Mouse (Mus musculus) CH12.LX (cell line): ENCODE results near the gene Igsf21.

ENCODE experiments used
- CHD2 ChIP-seq: IDR thresholded peaks from 2 replicates; pipeline ENCODE4 v1.6.1; 2011; ENCODE audit warnings: low read length, improper control_type of control experiment
- CTCF ChIP-seq, 2 experiments: IDR thresholded peaks in 1 of 2; conservative IDR thresholded peaks in 1 of 2; 2 replicates each; pipeline ENCODE4 v1.5.1; 2011 to 2012; ENCODE audit warnings: low read depth in 2 of 2, low read length in 2 of 2, improper control_type of control experiment in 1 of 2, inconsistent platforms in 1 of 2, mild to moderate bottlenecking in 1 of 2, moderate library complexity in 1 of 2
- E2F4 ChIP-seq: IDR thresholded peaks from 2 replicates; pipeline ENCODE4 v1.6.1; 2011; ENCODE audit warnings: low read depth, low read length, improper control_type of control experiment; ENCODE audit not compliant: insufficient replicate concordance
- EP300 ChIP-seq: IDR thresholded peaks from 2 replicates; pipeline ENCODE4 v1.6.1; 2011; ENCODE audit warnings: low read length, improper control_type of control experiment
- MEF2A ChIP-seq: IDR thresholded peaks from 2 replicates; pipeline ENCODE4 v1.6.1; 2014; ENCODE audit warnings: low read depth, mild to moderate bottlenecking, inconsistent platforms, low read length, improper control_type of control experiment, borderline replicate concordance
- MYC ChIP-seq: IDR thresholded peaks from 2 replicates; pipeline ENCODE4 v1.6.1; 2011; ENCODE audit warnings: low read depth, mild to moderate bottlenecking, improper control_type of control experiment, low read length
- POLR2A ChIP-seq: IDR thresholded peaks from 2 replicates; pipeline ENCODE4 v1.6.1; 2011; ENCODE audit warnings: low read depth, mild to moderate bottlenecking, improper control_type of control experiment, low read length
- SIN3A ChIP-seq: IDR thresholded peaks from 2 replicates; pipeline ENCODE4 v1.6.1; 2012; ENCODE audit warnings: low read length, improper control_type of control experiment, inconsistent platforms
- TBP ChIP-seq: conservative IDR thresholded peaks from 2 replicates; pipeline ENCODE4 v1.6.1; 2011; ENCODE audit warnings: low read depth, low read length, improper control_type of control experiment
- UBTF ChIP-seq: IDR thresholded peaks from 2 replicates; pipeline ENCODE4 v1.6.1; 2012; ENCODE audit warnings: low read depth, mild to moderate bottlenecking, inconsistent platforms, low read length, improper control_type of control experiment, moderate library complexity
- USF1 ChIP-seq: IDR thresholded peaks from 2 replicates; pipeline ENCODE4 v1.6.1; 2014; ENCODE audit warnings: low read depth, mild to moderate bottlenecking, inconsistent platforms, low read length, improper control_type of control experiment
- USF2 ChIP-seq: conservative IDR thresholded peaks from 2 replicates; pipeline ENCODE4 v1.6.1; 2011; ENCODE audit warnings: low read depth, low read length, improper control_type of control experiment
- ZNF384 ChIP-seq: IDR thresholded peaks from 2 replicates; pipeline ENCODE4 v1.6.1; 2012; ENCODE audit warnings: low read depth, low read length, improper control_type of control experiment, inconsistent platforms

- no peak for TF ChIP-seq TBP
- TF ChIP-seq CHD2 = no peak
- no peak for TF ChIP-seq UBTF
- TF ChIP-seq CTCF (conservative IDR thresholded peaks at IDR 0.05 in 1 of 2, IDR thresholded peaks at IDR 0.05 in 1 of 2; ENCODE audit: low read depth in 2 of 2, low read length in 2 of 2) = no peak
- no peak for TF ChIP-seq EP300
- no peak for TF ChIP-seq E2F4
- TF ChIP-seq POLR2A = no peak
- TF ChIP-seq USF2 = no peak
- TF ChIP-seq ZNF384 = no peak
- TF ChIP-seq MEF2A = no peak
- no peak for TF ChIP-seq SIN3A
- no peak for TF ChIP-seq MYC
- no peak for TF ChIP-seq USF1
Measured at GRCm38 (mm10) chr4:140104795-140105194, 141.8 kb downstream of the Igsf21 start.
